Mouse (Mus musculus): ENCODE results near the gene Mrpl12.
"Not testable (repeated sequence)": the region's sequence is repeated elsewhere in the genome, so short reads cannot be mapped to it uniquely, and the experiment has no call there.

The Mrpl12 gene

DNA sequence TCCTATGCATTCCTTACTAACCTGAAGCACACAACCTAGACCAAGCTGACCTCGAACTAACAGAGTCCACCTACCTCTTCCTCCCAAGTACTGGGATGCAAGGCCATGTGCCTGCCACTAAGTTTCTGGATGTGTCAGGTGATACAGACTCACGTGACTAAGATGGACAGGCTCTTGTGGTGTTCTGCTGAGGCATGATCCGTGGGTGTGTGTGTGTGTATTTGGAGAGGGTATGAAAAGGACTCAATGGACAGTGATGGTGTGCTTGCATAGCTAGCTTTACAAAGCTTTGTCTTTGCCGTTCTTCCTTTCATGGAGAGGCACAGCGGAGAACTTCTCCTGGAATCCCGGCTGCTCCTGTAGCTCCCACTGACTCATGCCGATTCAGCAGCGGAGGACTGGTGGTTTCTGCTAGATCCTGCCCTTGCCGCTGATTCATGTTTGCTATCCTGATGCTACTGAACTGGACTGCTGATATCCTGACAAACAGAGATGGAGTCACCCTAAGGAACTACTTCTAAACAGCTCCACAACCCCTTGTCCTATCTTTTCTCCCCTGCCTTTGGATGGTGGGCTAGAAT lies 24.0 kb downstream of the Mrpl12 start:
- DNase-seq (ENCODE audit: inconsistent ontology term), result no peak

DNA sequence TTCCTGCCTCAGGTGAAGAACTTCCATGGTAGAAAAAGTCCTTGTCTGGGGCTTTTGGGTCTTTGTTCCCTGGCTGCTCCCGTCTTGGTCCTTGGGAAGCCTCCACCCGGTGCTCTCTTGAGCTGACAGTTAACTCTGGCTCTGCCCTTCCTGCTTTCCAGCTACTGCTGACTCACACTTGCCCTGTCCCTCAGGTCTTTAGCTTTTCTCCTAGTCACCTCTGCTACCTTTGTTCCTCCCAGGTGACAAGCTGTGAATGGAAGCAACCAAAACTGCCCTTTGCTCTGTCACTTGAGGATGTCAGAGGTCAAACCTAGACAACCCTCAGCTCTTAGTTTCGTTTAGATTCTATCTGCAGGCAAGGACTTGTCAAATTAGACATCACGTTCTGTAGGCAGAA lies 25.5 kb downstream of the Mrpl12 start:
- no peak for DNase-seq (ENCODE audit: inconsistent ontology term)

DNA sequence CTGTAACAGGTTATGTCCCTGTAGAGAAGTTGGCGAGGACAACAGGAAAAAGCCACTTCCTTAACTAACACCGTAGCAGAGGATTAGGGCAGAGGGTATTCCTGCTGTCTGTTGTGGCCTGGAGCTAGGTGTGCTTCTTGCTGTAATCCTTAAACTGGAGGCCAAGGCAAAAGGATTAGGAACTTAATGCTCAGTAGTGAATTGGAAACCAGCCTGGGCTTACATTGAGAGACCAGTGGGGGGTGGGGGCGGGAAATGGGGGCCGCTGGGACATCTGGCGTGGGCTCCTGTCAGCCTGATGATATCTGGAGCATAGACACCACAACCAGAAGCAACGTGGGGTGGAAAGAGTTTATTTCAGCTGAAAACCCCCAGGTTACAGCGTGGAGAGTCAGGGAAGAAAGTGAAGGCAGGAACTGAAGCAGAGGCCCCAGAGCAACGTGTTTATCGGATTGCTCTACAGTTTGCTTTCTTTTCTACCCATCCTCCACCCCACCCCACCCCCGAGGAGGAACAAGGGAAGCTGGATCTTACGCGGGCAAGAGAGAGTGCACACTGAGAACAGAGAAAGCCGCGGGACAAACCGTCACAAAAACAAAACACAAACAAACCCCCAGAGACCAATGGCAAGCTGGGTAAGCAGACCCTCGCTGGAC lies 26.1 kb downstream of the Mrpl12 start:
- DNase-seq (ENCODE audit: inconsistent ontology term), result peak; percentile 19

DNA sequence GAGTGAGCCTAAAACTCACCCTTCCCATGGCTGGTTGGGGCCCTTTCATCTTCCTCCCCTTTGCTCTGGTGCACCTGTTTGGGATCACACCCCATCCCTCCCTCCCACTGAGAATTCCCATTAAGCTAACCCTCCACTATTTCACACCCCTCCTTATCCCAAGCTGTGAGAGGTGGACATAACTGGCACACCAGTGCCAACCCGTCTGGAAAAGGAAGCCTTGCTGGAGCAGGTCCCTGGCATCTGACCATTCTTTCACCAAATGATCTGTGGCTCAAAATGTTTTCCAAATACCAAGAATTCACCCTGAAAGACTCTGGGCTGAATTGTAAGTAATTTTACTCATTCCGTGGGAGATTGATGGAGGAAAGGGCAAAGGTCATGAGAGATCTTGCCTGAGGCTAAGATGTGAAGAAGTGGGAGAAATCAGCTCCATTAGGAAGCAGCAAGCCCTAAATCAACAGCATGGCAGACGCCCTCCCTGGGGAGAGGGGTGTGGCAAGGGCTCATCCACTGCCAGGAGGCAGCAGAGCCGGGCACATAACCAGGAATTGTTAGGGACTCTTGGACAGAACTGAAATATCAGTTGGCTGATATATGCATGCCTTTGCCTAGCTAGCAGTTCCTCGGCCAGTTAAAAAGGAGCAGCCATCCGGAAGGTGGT lies 28.5 kb downstream of the Mrpl12 start:
- peak; percentile 81 for DNase-seq (ENCODE audit: inconsistent ontology term)

DNA sequence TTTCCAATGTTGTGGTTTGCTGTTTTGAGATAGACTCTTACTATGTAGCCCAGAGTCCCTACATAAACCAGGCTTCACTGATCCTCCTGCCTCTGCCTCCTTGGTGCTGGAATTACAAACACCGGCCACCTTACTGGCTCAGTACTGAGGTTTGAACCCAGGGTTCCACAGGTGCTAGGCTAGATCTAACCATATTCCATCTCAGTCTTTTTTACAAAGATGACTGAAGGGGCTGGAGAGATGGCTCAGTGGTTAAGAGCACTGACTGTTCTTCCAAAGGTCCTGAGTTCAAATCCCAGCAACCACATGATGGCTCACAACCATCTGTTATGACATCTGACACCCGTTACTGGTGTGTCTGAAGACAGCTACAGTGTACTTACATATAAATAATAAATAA lies 29.8 kb downstream of the Mrpl12 start:
- not testable (repeated sequence) for DNase-seq (ENCODE audit: inconsistent ontology term)

DNA sequence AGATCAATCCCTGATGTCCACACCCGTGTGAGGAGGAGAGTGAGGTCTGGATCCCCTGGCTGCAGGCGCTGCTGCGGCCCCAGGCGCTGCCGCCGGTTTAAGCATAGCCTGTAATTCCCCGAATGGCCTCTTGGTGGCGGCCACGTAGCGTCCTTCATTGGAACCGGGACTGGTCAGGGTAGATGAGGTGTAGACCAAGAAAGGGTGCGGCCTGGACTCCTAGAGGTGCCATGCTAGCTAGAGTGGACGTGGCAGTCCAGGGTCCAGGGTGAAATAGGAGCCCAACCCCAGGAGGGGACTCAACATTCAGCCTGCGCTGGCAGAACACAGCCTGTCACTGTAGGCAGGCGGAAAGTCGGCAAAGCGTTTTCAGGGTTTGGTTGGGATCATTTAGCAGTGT lies 31.2 kb downstream of the Mrpl12 start:
- peak; percentile 69 for DNase-seq (ENCODE audit: inconsistent ontology term)

DNA sequence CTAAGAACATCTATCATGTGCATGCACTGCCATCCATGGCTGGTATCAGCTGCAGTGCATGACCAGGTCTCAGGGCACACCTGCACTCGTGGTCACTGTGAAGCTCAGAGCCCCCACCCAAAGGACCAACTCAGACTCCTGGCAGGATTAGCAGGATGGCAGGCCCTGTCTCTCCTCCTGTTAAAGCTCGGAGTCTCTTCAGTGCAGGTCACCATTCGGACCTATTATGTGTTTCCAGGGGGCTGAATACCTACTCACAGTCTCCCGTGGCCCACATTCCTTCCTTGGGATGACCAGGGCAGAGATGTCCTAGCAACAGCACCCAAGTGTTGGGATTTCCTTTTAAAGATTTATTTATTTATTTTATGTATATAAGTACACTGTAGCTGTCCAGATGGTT lies 32.7 kb downstream of the Mrpl12 start:
- DNase-seq (ENCODE audit: inconsistent ontology term), result no peak

DNA sequence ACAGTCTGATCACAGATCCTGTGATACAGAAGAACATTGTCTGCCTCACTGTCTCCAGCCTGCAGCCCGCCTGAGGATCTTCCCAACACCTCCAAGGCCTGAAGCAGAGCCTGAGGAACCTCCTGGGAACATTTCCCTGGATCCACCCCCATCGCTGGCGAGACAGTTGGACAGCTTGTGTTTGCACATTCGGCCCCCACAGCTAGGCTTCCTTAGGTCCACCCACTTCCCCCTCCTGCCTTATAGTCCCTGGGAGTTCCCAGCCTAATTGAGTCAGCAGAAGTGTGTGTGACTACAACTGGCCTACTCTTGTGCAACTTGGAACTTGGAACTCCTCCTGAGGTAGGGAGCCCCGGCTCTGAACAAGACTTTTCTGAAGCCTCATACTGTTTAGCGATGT lies 33.6 kb downstream of the Mrpl12 start:
- no peak for DNase-seq (ENCODE audit: inconsistent ontology term)

DNA sequence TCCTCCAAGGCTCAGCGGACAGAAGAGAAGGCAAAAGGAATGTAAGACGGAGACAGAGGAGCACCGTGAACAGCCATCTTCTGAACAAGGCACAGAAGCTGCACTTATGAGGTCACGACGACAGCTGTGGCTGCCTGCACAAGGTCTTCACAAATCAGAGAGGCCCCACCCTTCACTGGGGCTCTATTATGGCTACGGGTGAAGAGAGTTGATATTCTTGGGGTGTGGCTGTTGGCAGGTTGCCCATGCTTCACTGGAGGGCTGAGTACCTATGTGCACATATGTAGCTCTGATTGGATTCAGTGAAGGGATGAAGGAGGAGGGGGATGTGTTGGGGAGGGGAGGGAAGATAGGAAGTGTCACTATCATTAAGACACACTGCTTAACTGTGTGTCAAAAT lies 34.1 kb downstream of the Mrpl12 start:
- no peak for DNase-seq (ENCODE audit: inconsistent ontology term)

DNA sequence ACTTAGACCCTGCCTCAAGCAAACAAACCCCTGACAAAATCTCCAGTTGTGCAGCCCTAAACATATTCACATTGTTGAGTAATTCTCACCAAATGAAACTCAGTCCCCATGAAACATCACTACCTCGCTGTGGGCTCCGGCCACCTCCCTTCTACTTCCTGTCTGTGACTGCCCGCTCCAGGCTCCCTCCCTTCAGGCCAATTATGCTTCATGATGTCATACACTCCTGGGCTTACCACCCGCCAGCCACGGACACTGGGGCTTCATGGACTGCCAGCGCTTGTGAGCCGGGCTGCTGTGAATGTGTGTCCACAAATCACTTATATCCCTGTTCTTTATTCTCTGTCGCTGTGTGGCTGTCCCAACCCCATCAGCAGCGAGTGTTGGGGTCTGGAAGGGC lies 35.3 kb downstream of the Mrpl12 start:
- DNase-seq (ENCODE audit: inconsistent ontology term), result peak; percentile 72

DNA sequence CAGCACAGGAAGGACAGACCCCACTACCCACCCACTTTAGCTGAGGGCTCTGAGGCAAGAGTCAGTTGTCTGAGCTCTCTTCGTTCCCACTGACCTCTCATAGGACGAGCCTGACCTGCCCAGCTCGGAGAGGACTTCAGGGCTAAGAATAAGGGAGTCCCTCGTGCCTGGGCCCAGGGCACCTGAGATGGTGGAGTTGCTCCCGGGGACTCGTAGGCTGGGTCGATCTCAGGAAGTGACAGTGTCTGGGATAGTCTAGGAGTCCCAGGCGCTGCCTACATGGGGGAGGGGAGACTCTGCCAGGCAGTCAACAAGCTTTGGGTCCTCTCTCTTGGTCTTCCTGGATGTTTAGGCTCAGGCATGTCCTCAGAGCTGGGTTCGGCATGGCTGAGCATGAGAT lies 36.1 kb downstream of the Mrpl12 start:
- DNase-seq (ENCODE audit: inconsistent ontology term), result no peak

DNA sequence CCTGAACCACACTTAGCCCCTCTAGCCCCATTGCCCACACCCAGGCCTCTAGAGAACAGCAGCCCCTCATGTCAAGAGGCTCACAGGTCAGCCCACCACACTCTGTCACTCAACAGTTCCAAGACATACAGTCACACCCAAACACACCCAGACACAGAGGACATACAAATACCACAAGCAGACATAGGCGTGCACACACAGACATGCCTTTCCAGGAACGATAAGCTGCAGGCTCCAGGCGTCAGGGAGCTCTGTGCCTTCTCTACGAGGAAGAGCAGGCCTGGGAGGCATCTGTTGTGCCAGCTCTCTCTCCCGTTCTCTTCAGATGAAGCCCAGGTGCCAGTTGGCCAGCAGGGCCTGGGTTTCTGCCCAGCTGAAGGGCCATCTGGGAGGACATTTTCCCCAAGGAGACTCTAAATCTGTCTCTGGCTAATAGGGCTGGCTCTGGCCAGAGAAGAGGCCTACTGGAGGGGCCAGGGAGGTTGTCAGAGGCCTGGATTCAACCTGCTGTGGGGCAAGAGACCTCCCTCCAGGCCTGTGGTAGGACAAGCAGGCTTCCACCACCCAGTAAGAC lies 36.6 kb downstream of the Mrpl12 start:
- no peak for DNase-seq (ENCODE audit: inconsistent ontology term)

DNA sequence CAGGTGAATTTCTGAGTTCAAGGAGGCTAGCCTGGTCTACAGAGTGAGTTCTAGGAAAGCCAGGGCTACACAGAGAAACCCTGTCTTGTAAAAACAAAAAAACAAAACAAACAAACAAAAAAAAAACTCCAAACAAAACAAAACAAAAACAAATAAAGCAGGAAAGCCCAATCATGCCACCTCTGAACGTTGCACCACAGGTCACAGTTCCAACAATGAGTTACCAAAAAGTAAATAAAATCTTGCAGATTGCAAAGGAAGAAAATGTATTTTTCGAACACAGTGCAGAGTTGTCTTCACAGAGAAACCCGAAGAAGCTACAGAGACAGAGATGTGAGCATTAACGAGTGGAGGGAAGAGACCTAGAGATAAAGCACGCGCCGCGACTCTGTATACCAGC lies 38.2 kb downstream of the Mrpl12 start:
- no peak for DNase-seq (ENCODE audit: inconsistent ontology term)

DNA sequence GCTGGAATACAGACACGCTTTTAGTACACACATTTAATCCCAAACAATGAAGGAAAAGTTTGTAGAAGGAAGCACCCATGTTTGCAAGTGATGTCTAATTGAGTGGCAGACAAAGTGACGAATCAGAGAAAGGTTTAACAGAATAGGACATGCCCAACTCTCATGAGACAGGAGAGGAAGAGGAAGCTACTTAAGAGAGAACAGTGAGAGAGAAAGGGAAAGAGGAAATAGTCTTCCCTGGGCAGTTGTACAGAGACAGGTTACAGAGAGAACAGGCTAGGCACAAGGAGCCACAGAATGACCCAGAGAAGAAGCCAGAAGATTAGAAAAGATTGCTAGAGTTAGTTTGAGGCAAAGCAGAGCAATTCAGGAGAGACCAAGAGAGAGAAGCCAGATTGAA lies 41.5 kb downstream of the Mrpl12 start:
- no peak for DNase-seq (ENCODE audit: inconsistent ontology term)

DNA sequence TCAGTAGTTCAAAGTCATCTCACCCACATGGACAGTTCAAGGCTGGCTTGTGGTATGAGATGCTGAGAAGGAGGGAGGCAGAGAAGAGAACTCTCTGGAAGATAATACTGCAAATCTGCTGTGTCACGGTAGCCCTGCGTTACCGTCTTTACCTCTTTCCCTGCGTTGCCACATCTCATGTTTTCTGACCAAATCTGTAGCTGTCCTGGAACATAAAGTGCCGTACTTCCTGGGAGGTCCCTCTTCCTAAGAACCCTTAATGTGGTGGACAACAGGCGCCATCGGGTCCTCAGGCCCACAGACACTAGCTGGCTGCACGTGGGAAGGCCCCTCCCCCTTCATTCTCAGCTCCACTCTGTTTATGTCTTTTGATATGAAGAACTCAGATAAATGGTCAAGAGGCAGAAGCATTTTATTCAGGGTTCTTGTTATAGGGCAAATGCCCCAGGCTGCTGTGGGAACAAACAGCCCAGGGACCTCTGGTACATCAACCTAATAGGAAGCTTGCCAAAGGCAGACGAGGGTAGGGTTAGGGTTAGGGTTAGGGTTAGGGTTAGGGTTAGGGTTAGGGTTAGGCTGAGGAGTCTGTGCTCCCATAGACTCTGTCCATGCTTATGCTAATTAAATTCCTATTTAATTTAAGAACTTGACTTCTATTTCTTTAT lies 43.4 kb downstream of the Mrpl12 start:
- no peak for DNase-seq (ENCODE audit: inconsistent ontology term)

DNA sequence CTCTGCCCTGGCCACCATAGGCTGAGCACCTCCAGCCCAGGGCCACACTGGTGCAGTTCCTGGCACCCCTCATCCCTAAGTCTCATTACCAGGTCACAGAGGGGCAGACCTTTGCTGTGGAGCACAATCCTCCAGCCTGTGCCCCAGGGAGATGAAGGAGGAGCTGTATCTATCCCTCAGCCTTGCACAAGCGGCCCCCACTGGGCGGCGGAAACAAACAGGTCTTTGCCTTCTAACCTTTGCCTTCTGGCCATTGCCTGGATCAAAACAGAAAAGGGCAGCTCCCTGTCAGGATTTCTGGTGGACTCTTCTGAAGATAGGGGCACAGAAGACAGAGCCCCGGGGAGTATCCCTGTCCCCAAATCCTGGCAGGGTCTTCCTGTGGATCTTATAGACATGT lies 44.5 kb downstream of the Mrpl12 start:
- no peak for DNase-seq (ENCODE audit: inconsistent ontology term)

DNA sequence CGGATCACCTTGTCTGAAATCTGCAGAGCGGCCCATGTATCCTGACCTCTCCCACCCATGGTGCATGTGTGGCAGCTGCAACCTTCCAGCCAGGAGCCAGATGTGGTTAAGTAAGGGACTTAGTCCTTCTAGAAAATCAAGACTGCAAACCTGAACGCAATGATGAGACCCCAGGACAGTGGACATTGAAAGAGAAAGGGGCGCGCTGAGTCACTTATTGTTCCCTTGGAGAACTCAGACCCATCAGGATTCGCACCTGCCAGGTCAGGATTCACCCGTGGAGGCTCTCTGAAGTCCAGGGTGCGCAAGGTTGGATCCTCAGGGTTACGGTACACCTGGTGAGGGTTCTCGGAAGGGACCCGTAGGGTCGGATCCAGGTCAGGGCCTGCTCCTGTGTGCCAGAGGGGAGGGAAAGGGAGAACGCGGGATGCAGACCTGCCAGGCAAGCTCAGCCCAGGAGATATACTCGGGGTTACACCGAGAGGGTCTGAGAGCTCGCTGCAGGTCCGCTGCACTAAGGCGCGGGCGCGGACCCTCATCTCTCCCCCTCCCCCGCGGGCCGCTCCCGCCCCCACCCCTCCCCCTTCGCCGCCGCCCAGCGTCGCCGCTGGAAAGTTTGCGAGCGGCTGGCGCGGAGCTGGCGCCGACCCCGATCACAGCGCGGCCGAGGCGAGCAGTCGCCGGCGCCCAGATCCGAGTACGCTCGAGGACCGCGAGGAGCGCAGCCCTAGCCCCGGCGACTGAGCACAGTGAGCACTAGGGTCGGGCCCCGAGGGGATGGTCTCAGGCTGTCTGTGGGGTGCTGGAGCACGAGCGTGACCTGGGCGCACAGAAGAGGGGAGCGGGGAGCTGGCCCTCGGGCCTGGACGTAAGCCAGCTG lies 45.9 kb downstream of the Mrpl12 start, which contains the start of gene Gcgr:
Gcgr (plus strand) TSS at position 615 of the 880 bp plus-strand sequence.
- DNase-seq (ENCODE audit: inconsistent ontology term), result no peak

DNA sequence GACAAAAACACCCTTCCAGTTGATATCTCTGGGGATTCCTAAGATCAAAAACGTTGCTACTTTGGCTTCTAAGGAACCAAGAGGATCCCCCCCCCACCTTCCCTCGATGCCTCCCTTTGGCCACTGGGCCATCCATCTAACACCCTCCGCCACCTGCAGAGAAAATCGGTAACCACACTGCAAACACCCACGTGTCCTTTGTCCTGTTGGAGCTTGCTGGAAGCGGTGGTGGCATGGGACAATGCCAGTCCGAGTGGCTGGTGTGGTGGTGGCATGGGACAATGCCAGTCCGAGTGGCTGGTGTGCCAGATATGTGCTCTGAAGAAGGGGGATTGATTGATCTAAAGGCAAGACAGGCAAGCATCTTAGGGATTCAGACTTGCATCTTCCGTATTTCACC lies 47.2 kb downstream of the Mrpl12 start:
- no peak for DNase-seq (ENCODE audit: inconsistent ontology term)

DNA sequence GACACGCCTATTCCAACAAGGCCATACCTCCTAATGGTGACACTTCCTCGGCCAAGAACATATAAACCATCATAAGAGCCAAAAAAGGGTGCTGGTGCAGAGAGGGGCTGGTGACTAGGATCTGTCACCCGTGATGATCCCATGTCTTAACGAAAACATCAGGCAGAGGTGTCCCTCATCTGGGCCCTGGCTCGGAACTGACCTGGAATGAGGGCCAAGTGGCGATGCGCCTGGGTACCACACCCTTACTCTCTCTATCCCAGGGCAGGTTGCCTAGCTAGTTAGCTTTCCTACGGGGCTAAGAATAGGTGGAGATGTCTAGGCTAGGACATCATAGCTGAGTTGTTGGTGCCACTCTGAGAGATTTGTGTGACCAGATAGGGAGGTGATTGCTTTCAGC lies 49.7 kb downstream of the Mrpl12 start:
- DNase-seq (ENCODE audit: inconsistent ontology term), result no peak

DNA sequence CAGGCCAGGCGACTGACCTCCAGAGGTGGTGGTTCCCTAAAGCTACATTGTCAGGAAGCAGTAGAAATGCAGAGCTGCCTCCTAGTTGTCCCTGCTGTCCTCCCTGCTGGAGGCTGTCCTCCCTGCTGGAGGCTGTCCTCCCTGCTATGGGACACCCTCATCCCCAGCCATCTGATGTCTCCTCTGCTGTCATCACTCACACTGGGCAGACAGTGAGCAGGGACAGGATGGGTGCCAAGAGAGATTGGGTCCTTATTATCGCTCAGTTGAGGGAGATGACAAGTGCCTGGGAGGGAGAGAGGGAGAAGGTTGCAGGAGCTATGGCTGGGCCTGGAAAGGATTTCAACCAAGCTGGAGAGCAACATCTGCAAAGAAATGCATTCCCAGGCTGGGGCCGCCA lies 50.7 kb downstream of the Mrpl12 start:
- DNase-seq (ENCODE audit: inconsistent ontology term), result no peak

DNA sequence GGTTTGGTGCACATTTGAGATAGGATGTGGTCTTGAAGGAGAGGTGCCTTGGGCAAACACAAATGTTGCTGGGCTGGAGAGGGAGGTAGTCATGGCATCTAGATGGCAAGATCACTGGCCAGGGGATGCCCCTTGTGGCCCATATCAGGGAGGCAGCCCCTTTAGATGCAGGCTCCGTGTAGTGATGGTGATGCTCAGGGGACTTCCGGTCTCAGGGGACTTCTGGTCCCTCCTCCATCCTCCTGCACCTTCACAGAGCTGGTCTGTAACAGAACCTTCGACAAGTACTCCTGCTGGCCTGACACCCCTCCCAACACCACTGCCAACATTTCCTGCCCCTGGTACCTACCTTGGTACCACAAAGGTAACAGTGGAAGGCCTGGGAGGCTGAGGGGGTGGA lies 51.4 kb downstream of the Mrpl12 start:
- no peak for DNase-seq (ENCODE audit: inconsistent ontology term)
